Mouse (Mus musculus) stomach, embryonic 15.5 days (tissue): ENCODE measurements around the gene Slc16a5. TPM values are rescaled to one million over a fixed set of nuclear protein-coding genes. Genes with fewer than 3 reads are reported as not detected.
A peak's percentile ranks its signal among the peaks of the same experiment; 100 is the strongest.
"Not testable (repeated sequence)": the region's sequence is repeated elsewhere in the genome, so short reads cannot be mapped to it uniquely, and the experiment has no call there.

Source experiments
- ATAC-seq: fragments of 200-750 bp; cut with Nextera tagmentation; 2 replicates; pipeline ENCODE4 v1.8.0; 2017; ENCODE audit warnings: low read depth, moderate number of reproducible peaks, moderate TSS enrichment; ENCODE audit not compliant: insufficient read depth, low FRiP score
- H3K27ac ChIP-seq: fragments of 300-500 bp; sonication (generic); 2 replicates; pipeline ENCODE4 v1.5.1; 2015; ENCODE audit warnings: mild to moderate bottlenecking, inconsistent platforms
- H3K27me3 ChIP-seq: fragments of 300-500 bp; sonication (generic); replicated peaks from 2 replicates; pipeline ENCODE4 v1.6.1; 2015; ENCODE audit warnings: inconsistent platforms
- H3K36me3 ChIP-seq: fragments of 300-500 bp; sonication (generic); 2 replicates; pipeline ENCODE4 v1.6.1; 2015; ENCODE audit warnings: inconsistent platforms
- H3K4me1 ChIP-seq: fragments of 300-500 bp; sonication (generic); 2 replicates; pipeline ENCODE4 v1.6.1; 2015; ENCODE audit warnings: inconsistent platforms
- H3K4me2 ChIP-seq: fragments of 300-500 bp; sonication (generic); 2 replicates; pipeline ENCODE4 v1.6.1; 2015; ENCODE audit warnings: mild to moderate bottlenecking, inconsistent platforms
- H3K4me3 ChIP-seq: fragments of 300-500 bp; sonication (generic); replicated peaks from 2 replicates; pipeline ENCODE4 v1.5.1; 2015; ENCODE audit warnings: inconsistent platforms
- H3K9ac ChIP-seq: fragments of 300-500 bp; sonication (generic); 2 replicates; pipeline ENCODE4 v1.6.1; 2015; ENCODE audit warnings: inconsistent platforms
- H3K9me3 ChIP-seq: fragments of 300-500 bp; sonication (generic); 2 replicates; pipeline ENCODE4 v1.6.1; 2016; ENCODE audit warnings: inconsistent platforms
- WGBS: fragments of 180-500 bp; shearing (Covaris S2); methylation state at CpG from one replicate; pipeline ENCODE4 v1.1.7; 2015; 5-methylcytosine and 5-hydroxymethylcytosine counted together
- polyA plus RNA-seq: library from polyadenylated mRNA; unstranded; fragments of >200 nt; fragmentation: Nextera tagmentation; extraction: Ambion mirVana; gene quantifications from 2 replicates; pipeline ENCODE4 v1.2.1, GENCODE M21; 2015

Slc16a5 gene
- polyA plus RNA-seq, 1 experiment from 2014 or later = 2.3 TPM

DNA sequence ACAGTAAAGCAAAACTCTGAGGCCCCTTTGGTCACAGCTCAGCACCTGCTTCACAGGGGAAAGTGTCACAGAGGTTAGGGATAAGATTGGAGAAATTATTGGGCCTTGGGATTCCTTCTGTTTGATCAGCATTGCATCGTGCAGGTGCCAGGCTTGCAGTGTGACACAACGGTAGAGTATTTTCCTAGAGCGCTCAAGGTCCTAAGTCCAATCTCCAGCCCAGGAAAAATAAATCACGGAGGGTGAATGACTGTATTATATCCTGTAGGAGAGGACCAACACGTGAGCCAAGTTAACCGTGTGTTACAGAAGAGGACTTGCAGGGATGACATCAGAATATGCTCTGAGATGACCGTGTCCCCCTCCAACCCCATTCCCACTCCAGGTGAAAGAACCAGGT, 12.1 kb upstream of the Slc16a5 start:
- no peaks in the 10 kb centered on the region for H3K36me3 ChIP-seq
- 0 out of 2 replicates have a peak overlapping the region, but pooled peaks have one; percentile 58 for H3K27ac ChIP-seq
- 0 out of 2 replicates have a peak, but pooled peaks cover under 1% of the 10 kb centered on the region for H3K27me3 ChIP-seq
- peaks cover 8% of the 10 kb centered on the region for H3K4me1 ChIP-seq
- ATAC-seq = no peak
- no peak overlapping the region for H3K4me3 ChIP-seq
- H3K4me2 ChIP-seq = no peak overlapping the region
- no peak overlapping the region for H3K9ac ChIP-seq
- 65% methylated on average over 7 of the region's 7 CpGs for whole genome bisulfite sequencing
- H3K9me3 ChIP-seq = no peaks in the 10 kb centered on the region

DNA sequence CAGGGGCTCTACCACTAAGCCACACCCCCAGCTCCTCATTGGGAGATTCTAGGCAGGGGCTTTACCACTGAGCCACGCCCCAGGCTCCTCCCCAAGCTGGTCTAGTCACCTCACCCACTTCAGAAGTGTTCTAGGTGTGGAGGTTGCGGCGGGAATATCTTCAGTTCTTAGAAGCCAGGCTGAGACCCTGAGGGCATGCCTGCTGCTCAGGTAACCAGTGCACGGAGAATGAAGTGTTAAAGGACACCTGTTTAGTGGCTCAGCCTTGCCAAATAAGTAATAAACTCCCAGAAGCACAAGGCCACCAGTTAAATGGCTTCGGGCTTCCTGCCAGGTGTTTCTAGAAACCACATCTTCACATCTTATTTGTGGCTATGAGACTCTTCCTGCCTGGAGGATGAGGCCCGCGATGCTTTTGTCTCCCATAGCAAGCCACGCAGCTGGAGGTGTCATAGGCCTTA, 10.5 kb upstream of the Slc16a5 start:
- no peak overlapping the region for H3K4me3 ChIP-seq
- H3K36me3 ChIP-seq = no peaks in the 10 kb centered on the region
- no peak overlapping the region for H3K27ac ChIP-seq
- no peaks in the 10 kb centered on the region for H3K27me3 ChIP-seq
- H3K4me2 ChIP-seq = no peak overlapping the region
- H3K4me1 ChIP-seq = peaks cover 8% of the 10 kb centered on the region
- no peak overlapping the region for H3K9ac ChIP-seq
- 79% methylated on average over 8 of the region's 8 CpGs for WGBS
- no peaks in the 10 kb centered on the region for H3K9me3 ChIP-seq
- ATAC-seq = no peak

DNA sequence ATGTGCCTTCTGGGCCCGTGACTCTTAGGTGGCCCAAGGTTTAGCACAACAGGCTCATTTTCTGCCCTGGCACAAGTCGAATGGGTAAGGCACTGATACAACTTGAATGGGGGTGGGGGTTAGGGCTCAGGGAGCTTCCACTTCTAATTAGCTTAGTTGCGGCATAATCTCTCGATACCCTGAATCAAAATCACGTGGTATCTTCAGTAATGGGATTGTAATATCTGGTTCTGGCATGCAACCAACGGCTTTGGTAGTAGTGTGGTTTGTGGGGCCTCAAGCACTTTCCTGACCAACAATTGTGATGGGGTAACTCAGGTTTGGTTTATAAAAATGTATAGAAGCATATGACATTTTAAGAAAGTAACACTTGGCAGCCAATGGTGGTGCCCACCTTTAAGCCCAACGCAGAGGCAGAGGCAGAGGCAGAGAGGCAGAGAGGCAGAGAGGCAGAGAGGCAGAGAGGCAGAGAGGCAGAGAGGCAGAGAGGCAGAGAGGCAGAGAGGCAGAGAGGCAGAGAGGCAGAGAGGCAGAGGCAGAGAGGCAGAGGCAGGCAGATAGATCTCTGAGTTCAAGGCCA, 9.9 kb upstream of the Slc16a5 start:
- Histone ChIP-seq H3K4me3 (no peak overlapping the region), H3K4me1 (peaks cover 12% of the 10 kb centered on the region), H3K9me3 (no peaks in the 10 kb centered on the region), H3K9ac (no peak overlapping the region), H3K36me3 (no peaks in the 10 kb centered on the region), H3K27me3 (no peaks in the 10 kb centered on the region), H3K4me2 (no peak overlapping the region), H3K27ac (no peak overlapping the region)
- WGBS = 83% methylated on average over 7 of the region's 7 CpGs
- ATAC-seq = no peak

DNA sequence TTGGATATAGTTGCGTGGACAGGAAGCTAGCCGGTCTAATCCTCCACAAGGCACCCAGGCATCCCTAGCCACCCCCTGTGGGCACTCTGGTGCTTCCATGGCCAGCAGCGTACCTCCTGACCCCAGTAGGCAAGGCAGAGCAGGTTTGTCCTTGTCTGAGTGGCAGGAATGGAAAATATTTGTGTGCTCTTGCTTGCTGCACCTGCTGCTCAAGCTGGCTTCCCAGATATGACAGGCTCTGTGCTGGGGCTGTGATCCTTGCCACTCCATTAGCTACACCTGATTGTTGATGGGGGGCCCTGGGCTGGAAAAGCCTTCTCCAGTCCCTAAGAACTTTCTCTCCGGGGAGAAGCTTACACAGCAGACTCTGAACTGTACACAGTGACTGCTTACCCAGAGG, 9.0 kb upstream of the Slc16a5 start:
- Histone ChIP-seq H3K27ac (no peak overlapping the region; the same call in 1 of the 2 replicates), H3K4me1 (peaks cover 6% of the 10 kb centered on the region; the same call in 1 of the 2 replicates), H3K9me3 (no peaks in the 10 kb centered on the region), H3K27me3 (no peaks in the 10 kb centered on the region), H3K4me3 (no peak overlapping the region), H3K9ac (no peak overlapping the region), H3K4me2 (no peak overlapping the region), H3K36me3 (no peaks in the 10 kb centered on the region)
- WGBS = 61% methylated on average over 4 of the region's 4 CpGs
- peak; percentile 8; the same call in 1 of the 2 replicates for ATAC-seq

DNA sequence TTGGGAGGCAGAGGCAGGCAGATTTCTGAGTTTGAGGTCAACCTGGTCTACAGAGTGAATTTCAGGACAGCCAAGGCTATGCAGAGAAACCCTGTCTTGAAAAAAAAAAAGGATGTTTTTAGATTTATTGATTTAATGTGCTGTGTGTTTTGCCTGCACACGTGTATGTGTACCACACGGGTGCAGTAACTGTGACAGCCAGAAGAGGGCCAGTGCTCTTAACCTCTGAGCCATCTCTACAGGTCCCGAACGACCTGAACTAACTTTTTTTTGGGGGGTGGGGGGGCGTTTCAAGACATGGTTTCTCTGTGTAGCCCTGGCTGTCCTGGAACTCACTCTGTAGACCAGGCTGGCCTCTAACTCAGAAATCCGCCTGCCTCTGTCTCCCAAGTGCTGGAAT, 7.5 kb upstream of the Slc16a5 start:
- H3K9me3 ChIP-seq, H3K4me1 ChIP-seq, H3K4me3 ChIP-seq, H3K4me2 ChIP-seq, H3K27ac ChIP-seq, H3K9ac ChIP-seq, H3K27me3 ChIP-seq, H3K36me3 ChIP-seq, ATAC-seq: not testable (repeated sequence)
- 86% methylated on average over 6 of the region's 6 CpGs for WGBS

DNA sequence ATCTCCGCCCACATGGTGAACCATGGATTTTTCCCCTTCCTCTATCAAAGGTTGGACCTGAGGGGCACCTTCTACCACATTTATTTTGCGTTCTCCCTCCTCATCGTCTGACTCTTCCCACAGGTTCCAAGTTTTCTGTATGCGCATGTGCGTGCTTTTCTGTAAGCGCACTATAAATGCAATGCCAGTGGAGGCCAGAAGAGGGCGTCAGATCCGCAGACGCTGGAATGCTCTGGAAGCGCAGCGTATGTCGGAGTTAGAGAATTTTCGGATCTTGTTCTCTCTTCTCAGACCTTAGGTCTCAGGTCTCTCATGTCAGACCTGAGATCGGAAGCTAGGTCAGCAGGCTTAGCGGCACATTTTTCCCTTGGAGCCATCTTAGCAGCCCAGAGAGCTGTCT, 6.7 kb upstream of the Slc16a5 start:
- Histone ChIP-seq H3K27me3 (no peaks in the 10 kb centered on the region), H3K9me3 (no peaks in the 10 kb centered on the region), H3K4me3 (no peak overlapping the region), H3K36me3 (no peaks in the 10 kb centered on the region), H3K27ac (no peak overlapping the region), H3K4me2 (no peak overlapping the region), H3K9ac (no peak overlapping the region), H3K4me1 (peaks cover 6% of the 10 kb centered on the region; the same call in 1 of the 2 replicates)
- no peak for ATAC-seq
- 85% methylated on average over 15 of the region's 15 CpGs for WGBS

DNA sequence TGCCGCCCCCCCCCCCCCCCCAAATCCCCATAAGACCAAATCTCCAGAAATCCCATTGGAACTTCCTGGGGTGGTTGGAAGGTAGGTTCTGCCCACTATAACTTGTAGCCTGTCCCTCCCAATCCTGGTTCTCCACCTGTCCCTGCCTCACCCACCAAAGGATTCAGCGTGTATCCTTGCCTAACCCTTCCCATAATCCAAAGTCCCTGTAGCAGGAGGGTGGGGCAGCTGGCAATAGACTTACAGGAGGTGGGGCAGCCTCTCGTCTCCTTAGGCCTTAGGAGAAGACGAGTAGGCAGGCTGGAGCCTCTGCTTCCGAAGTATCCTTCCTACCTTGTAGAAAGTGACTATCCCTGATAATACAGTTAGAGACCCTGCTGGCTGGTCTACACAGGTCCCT, 6.1 kb upstream of the Slc16a5 start:
- no peaks in the 10 kb centered on the region for H3K27me3 ChIP-seq
- no peaks in the 10 kb centered on the region for H3K9me3 ChIP-seq
- no peak overlapping the region for H3K4me3 ChIP-seq
- 79% methylated on average over 5 of the region's 5 CpGs for WGBS
- no peak overlapping the region for H3K9ac ChIP-seq
- no peak overlapping the region for H3K4me2 ChIP-seq
- no peak overlapping the region for H3K27ac ChIP-seq
- H3K4me1 ChIP-seq = peaks cover 6% of the 10 kb centered on the region; the same call in 1 of the 2 replicates
- no peaks in the 10 kb centered on the region for H3K36me3 ChIP-seq
- ATAC-seq = no peak

DNA sequence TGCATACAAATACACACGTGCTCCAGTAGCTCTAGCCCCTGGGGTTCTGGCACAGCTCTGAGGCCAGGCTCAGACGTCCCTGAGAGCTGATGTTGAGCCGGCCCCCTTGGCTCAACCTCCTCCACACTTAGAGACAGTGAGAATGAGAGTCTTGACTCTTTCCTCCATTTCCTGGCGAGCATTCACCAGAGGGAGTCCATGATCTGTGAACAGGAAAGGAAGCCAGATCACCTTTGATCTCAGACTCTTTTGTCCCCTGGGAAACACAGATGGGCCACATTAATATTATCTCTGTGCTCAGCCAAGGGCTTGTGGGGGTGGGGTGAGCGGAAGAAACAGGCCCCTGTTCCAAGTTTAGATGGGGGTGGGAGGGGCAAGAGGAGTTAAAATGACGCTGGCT, 4.9 kb upstream of the Slc16a5 start:
- 31% methylated on average over 6 of the region's 6 CpGs for WGBS
- no peak overlapping the region for H3K4me3 ChIP-seq
- no peak overlapping the region for H3K27ac ChIP-seq
- H3K9me3 ChIP-seq = no peaks in the 10 kb centered on the region
- H3K4me1 ChIP-seq = peaks cover 6% of the 10 kb centered on the region; the same call in 1 of the 2 replicates
- H3K27me3 ChIP-seq = no peaks in the 10 kb centered on the region
- no peak overlapping the region for H3K4me2 ChIP-seq
- no peaks in the 10 kb centered on the region for H3K36me3 ChIP-seq
- peak; percentile 15; the same call in 1 of the 2 replicates for ATAC-seq
- no peak overlapping the region for H3K9ac ChIP-seq

DNA sequence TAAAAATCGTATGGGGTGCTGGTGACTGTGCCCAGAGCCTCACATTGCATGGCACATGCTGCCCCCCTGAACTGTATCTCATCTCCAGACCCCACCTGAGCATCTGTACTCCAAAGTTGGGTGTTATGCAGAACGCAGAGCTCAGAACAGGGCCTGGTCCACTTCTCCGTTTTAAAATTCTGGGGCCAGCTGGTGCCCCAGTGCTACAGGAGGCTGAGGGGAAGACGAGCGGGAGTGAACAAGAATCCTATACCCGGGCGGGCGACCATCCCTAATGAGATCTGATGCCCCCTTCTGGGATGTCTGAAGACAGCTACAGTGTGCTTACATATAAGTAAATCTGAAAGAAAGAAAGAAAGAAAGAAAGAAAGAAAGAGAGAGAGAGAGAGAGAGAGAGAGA, 1.3 kb upstream of the Slc16a5 start:
- ATAC-seq = no peak
- 29% methylated on average over 8 of the region's 8 CpGs for WGBS
- Histone ChIP-seq H3K4me2 (no peak overlapping the region), H3K4me1 (peaks cover 12% of the 10 kb centered on the region), H3K4me3 (no peak overlapping the region), H3K9ac (no peak overlapping the region), H3K27me3 (no peaks in the 10 kb centered on the region), H3K9me3 (no peaks in the 10 kb centered on the region), H3K27ac (no peak overlapping the region), H3K36me3 (no peaks in the 10 kb centered on the region)

DNA sequence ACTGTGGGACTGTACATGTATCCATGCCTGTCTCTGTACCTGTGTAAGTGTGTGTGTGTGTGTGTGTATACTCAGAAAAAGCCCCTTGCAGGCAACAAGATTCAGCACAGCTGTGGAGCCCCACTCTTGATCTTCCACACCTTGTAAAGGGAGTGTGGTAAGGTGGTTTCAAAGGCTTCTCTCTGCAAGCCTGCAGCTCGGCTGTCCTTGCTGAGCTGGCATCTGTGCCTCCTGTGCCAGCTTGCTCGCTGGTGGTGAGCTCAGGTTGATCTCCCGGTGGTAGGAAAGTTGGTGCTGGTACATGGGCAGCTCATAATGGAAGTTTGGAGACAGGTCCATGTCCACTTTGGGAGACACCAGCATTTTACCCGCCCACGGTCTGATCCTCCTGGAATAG, 430 bp upstream of the Slc16a5 start:
- peaks cover 12% of the 10 kb centered on the region for H3K4me1 ChIP-seq
- no peak for ATAC-seq
- no peaks in the 10 kb centered on the region for H3K9me3 ChIP-seq
- no peak overlapping the region for H3K27ac ChIP-seq
- 67% methylated on average over 5 of the region's 5 CpGs for WGBS
- no peaks in the 10 kb centered on the region for H3K36me3 ChIP-seq
- H3K4me3 ChIP-seq = no peak overlapping the region
- H3K4me2 ChIP-seq = no peak overlapping the region
- no peak overlapping the region for H3K9ac ChIP-seq
- no peaks in the 10 kb centered on the region for H3K27me3 ChIP-seq

DNA sequence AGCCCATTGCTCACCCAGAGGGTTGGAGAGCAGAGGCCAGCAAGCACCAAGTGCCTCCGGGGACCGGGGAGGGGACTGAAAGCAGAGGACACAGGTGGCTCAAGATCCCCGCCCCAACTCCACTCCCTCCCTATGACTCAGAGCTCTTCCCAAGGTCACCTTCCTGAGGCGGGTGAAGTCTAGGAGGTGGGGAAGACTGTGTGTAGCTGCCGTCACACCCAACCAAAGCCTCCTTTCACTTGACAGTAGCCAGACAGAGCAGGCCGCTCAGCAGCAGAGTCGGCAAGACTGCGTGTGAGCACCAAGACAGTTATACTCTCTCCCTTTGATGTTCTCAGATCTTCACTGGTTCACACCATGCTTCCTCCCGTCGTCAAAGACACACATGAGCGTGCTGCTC, 1.1 kb downstream of the Slc16a5 start:
- H3K9me3 ChIP-seq = no peaks in the 10 kb centered on the region
- H3K9ac ChIP-seq = no peak overlapping the region
- peaks cover 8% of the 10 kb centered on the region for H3K4me1 ChIP-seq
- ATAC-seq = peak; percentile 76
- H3K27ac ChIP-seq = no peak overlapping the region
- H3K27me3 ChIP-seq = no peaks in the 10 kb centered on the region
- no peak overlapping the region for H3K4me2 ChIP-seq
- no peaks in the 10 kb centered on the region for H3K36me3 ChIP-seq
- 57% methylated on average over 11 of the region's 11 CpGs for WGBS
- no peak overlapping the region for H3K4me3 ChIP-seq

DNA sequence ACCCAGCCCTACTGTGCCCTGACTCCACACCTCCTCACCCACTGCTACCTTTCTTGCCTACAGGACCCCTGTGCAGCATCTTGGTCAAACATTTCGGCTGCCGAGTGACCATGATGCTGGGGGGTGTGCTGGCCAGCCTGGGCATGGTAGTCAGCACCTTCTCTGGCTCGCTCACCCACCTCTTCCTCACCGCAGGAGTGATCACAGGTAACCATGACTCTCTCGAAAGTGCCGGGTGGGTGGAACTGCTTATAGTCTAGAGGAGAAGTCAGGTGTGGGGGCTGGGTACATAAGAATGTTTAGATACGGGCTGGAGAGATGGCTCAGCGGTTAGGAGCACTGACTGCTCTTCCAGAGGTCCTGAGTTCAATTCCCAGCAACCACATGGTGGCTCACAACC, 2.6 kb downstream of the Slc16a5 start:
- Histone ChIP-seq H3K4me1 (peaks cover 8% of the 10 kb centered on the region), H3K9ac (no peak overlapping the region), H3K9me3 (no peaks in the 10 kb centered on the region), H3K27me3 (no peaks in the 10 kb centered on the region), H3K4me2 (no peak overlapping the region), H3K27ac (no peak overlapping the region), H3K36me3 (no peaks in the 10 kb centered on the region), H3K4me3 (no peak overlapping the region)
- ATAC-seq = no peak
- 88% methylated on average over 8 of the region's 8 CpGs for WGBS

DNA sequence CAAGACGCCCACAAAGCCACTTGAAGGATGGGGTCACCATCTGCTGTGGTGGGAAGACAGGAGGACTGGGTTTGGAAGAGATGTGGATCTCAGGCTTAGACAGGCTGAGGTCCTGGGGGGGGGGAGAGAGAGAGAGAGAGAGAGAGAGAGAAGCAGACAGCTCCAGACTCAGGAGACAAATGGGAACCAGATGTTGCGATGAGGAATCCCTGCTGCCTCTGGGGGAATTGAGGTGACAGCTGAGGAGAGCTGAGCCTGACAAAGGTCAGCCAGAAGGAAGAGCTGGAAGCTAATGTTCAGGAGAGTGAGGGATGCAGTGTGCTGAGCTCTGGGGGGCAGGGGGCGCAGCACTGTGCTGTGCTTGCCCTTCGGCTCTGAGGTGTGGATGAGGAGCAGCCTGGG, 4.9 kb downstream of the Slc16a5 start:
- Histone ChIP-seq H3K27ac (no peak overlapping the region), H3K9ac (no peak overlapping the region), H3K9me3 (no peaks in the 10 kb centered on the region), H3K4me1 (peaks cover 8% of the 10 kb centered on the region), H3K36me3 (no peaks in the 10 kb centered on the region), H3K4me3 (no peak overlapping the region), H3K4me2 (no peak overlapping the region), H3K27me3 (no peaks in the 10 kb centered on the region)
- 0 out of 2 replicates have a peak, but pooled peaks have one; percentile 12 for ATAC-seq
- 29% methylated on average over 4 of the region's 4 CpGs for WGBS
